Mouse (Mus musculus): Measurements from ENCODE around the gene Epb41l1.

DNA sequence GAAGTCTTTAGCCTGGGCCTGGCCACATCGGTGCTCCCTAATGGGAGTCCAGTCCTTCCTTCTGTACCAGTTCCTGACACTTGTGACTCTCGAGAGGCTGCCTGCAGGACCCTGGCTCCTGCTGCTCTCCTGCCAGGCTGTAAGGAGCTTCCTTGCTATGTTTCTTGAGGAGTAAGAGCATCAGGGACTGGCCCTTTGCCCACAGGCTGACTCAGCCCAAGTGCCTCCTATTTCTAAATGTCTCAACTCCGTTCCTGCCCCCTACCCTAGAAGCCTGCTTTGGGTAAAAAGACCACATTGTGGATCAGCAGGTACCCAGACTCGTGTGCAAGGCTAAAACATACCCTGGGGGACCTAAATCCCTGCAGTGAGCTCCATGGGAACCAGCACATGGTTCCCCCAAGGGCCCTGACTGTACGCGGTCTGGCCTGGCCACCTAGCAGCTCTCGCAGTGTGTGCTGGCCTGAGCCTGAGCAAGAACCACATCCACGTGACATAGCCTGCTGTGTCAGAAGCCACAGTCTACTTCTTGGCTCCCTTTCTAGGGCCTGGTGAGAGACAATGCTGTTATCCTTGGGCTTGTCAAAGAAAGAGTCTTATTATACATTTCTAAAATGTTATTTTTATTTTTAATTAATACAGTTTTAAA lies 67.6 kb downstream of the Epb41l1 start:
- TF ChIP-seq CTCF (IDR thresholded peaks at IDR 0.05; ENCODE audit: borderline replicate concordance, control insufficient read depth, extremely low read depth, insufficient read depth, low read length, poor library complexity) (no peak), POLR2A (IDR thresholded peaks at IDR 0.05; ENCODE audit: control insufficient read depth, extremely low read depth, insufficient read depth, low read length, poor library complexity) (no peak)
